Comparison of ENCODE assay signal across 10 mouse cellular contexts in genomic region chr5:131631038-131631997, GRCm38 (mm10).
A peak's percentile ranks its signal among the peaks of the same experiment; 100 is the strongest.
DNase-seq lines count a peak whose midpoint lies in the region; ATAC-seq and TF ChIP-seq lines count a peak whose summit lies in the region.
"Had no signal": no experiment of that assay in that cellular context is flagged by ENCODE, and none has a peak within 500 bp of the region (broad histone marks: within the 10 kb centered on the region; RNA-seq: fewer than 3 reads in every experiment).

No protein-coding gene starts in this region.

- no peak overlapping the region for H3K4me3 ChIP-seq in kidney, adult 2 months (ENCODE audit: insufficient read depth, low read depth, low read length)
- H3K4me3 ChIP-seq in forebrain, embryonic 13.5 days = no peak overlapping the region
- no peak overlapping the region for H3K4me3 ChIP-seq in limb, embryonic 10.5 days
- no peak overlapping the region for H3K4me3 ChIP-seq in neural tube, embryonic 14.5 days (ENCODE audit: low read depth, low read length)

- 0 out of 2 replicates have a peak overlapping the region, but pooled peaks have one; percentile 17 for H3K9ac ChIP-seq in forebrain, embryonic 13.5 days
- H3K9ac ChIP-seq in neural tube, embryonic 14.5 days (replicated peaks; ENCODE audit: low read depth, low read length) = no peak overlapping the region; the same call in 1 of the 2 replicates

- peak; percentile 52 for DNase-seq in kidney, adult 2 months
- no peak for DNase-seq in kidney, postnatal 10 days
- peak; percentile 67 for DNase-seq in limb, embryonic 10.5 days (ENCODE audit: low spot score)
- DNase-seq in right cerebral cortex, postnatal 10 days (ENCODE audit: low spot score in 2 of 2) = no peak
- no peak for DNase-seq in cerebellum, adult 18-20 months
- no peak for DNase-seq in Muller cell, postnatal 12 days (ENCODE audit: inconsistent ontology term)
- DNase-seq: layer of hippocampus, adult 9-11 months; thymus, adult 2 months had no signal

- H3K27ac ChIP-seq in kidney, adult 2 months (ENCODE audit: insufficient read depth, low read depth, low read length) = peak overlapping the region; percentile 69
- H3K27ac ChIP-seq in forebrain, embryonic 13.5 days = peak overlapping the region; percentile 87
- H3K27ac ChIP-seq in limb, embryonic 10.5 days = peak overlapping the region; percentile 84
- peak overlapping the region; percentile 69 for H3K27ac ChIP-seq in neural tube, embryonic 14.5 days (ENCODE audit: low read depth, low read length)

- no peaks in the 10 kb centered on the region for H3K9me3 ChIP-seq in forebrain, embryonic 13.5 days (replicated peaks)
- H3K9me3 ChIP-seq in limb, embryonic 10.5 days (replicated peaks) = no peaks in the 10 kb centered on the region
- no peaks in the 10 kb centered on the region for H3K9me3 ChIP-seq in neural tube, embryonic 14.5 days (ENCODE audit: control insufficient read depth, low read length)

- no peaks in the 10 kb centered on the region for H3K27me3 ChIP-seq in kidney, adult 2 months (replicated peaks; ENCODE audit: control insufficient read depth, insufficient read depth, low read length)
- H3K27me3 ChIP-seq in forebrain, embryonic 13.5 days = peaks cover 5% of the 10 kb centered on the region
- no peaks in the 10 kb centered on the region for H3K27me3 ChIP-seq in limb, embryonic 10.5 days (ENCODE audit: low read depth, poor library complexity, severe bottlenecking)
- H3K27me3 ChIP-seq in neural tube, embryonic 14.5 days (ENCODE audit: control insufficient read depth, insufficient read depth, low read length) = no peaks in the 10 kb centered on the region

- WGBS in kidney, adult 2 months = 55% methylated on average over 12 of the region's 12 CpGs
- 13% methylated on average over 12 of the region's 12 CpGs for WGBS in forebrain, embryonic 13.5 days
- WGBS in limb, embryonic 10.5 days = 44% methylated on average over 12 of the region's 12 CpGs
- 26% methylated on average over 12 of the region's 12 CpGs for WGBS in neural tube, embryonic 14.5 days

- H3K36me3 ChIP-seq in kidney, adult 2 months (ENCODE audit: control insufficient read depth, insufficient read depth, low read length) = no peaks in the 10 kb centered on the region
- H3K36me3 ChIP-seq in forebrain, embryonic 13.5 days (ENCODE audit: poor library complexity, severe bottlenecking) = no peaks in the 10 kb centered on the region
- H3K36me3 ChIP-seq in limb, embryonic 10.5 days = no peaks in the 10 kb centered on the region
- H3K36me3 ChIP-seq in neural tube, embryonic 14.5 days (ENCODE audit: control insufficient read depth, insufficient read depth, low read length) = no peaks in the 10 kb centered on the region

- H3K4me1 ChIP-seq in kidney, adult 2 months (ENCODE audit: control insufficient read depth, insufficient read depth, low read length) = peaks cover 20% of the 10 kb centered on the region
- H3K4me1 ChIP-seq in forebrain, embryonic 13.5 days = peaks cover 37% of the 10 kb centered on the region
- peaks cover 27% of the 10 kb centered on the region for H3K4me1 ChIP-seq in limb, embryonic 10.5 days
- peaks cover 22% of the 10 kb centered on the region; the same call in 1 of the 2 replicates for H3K4me1 ChIP-seq in neural tube, embryonic 14.5 days (ENCODE audit: control insufficient read depth, insufficient read depth, low read length)

- H3K4me2 ChIP-seq in forebrain, embryonic 13.5 days = peak overlapping the region; percentile 24
- H3K4me2 ChIP-seq in neural tube, embryonic 14.5 days (ENCODE audit: low read depth, low read length) = no peak overlapping the region

- no peak for TF ChIP-seq POLR2A in kidney, adult 2 months (IDR thresholded peaks at IDR 0.05; ENCODE audit: low read depth, low read length)

- peak; percentile 68 for ATAC-seq in forebrain, embryonic 13.5 days
- ATAC-seq in neural tube, embryonic 14.5 days (ENCODE audit: low read depth) = no peak

- TF ChIP-seq CTCF in kidney, adult 2 months (conservative IDR thresholded peaks at IDR 0.05; ENCODE audit: insufficient read depth, insufficient read length, low read depth, low read length) = no peak

Comparison
In these comparisons a context has a peak if more than half of its experiments do, and no peak if none do; other contexts are left out.
1. DNase-seq: peak in kidney, adult 2 months (single experiment) and limb, embryonic 10.5 days (single experiment); none in kidney, postnatal 10 days (single experiment), right cerebral cortex, postnatal 10 days (0 of 2), cerebellum, adult 18-20 months (0 of 2) and Muller cell, postnatal 12 days (single experiment).
2. Peak in every context shown above with its lines, with median percentiles within 50 percentile points of each other: H3K27ac ChIP-seq.